Mouse (Mus musculus): ENCODE measurements around the gene Rnase13. TPM values are rescaled to one million over a fixed set of nuclear protein-coding genes. Genes with fewer than 3 reads are reported as not detected.

Gene Rnase13
- polyA plus RNA-seq (2015; fragmentation: Nextera tagmentation; extraction: Ambion mirVana): not detected in 2 replicates

DNA sequence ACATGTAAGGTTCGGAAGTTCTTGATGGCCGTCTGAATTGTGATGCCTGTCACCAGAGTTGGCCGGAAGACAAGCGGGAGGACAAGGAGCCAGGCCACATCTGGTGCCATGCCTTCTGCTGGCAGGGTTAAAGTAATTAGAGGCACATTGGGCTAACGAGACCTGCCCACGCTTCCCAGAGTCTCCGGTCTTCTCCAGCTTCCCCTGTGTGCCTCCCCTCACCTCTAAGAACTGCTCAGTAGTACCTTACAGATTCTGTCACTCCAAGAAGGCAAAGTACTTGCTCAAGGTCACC, at the start of gene Rnase13:
Gene Rnase13 (minus strand): TSS at position 203 of the 295 bp plus-strand sequence.
- ATAC-seq (replicated peaks; ENCODE audit: low FRiP score): no peak
- no peak within 1 kb of the TSS for H3K4me3 ChIP-seq (replicated peaks)
- 0 out of 2 replicates have a peak within 1 kb of the TSS, but pooled peaks have one; percentile 3 for H3K27ac ChIP-seq
- 93% methylated on average over 7 of the region's 7 CpGs for WGBS
- no peak within 1 kb of the TSS for H3K4me2 ChIP-seq
- no peaks in the 10 kb centered on the region for H3K9me3 ChIP-seq (replicated peaks)
- no peaks in the 10 kb centered on the region for H3K27me3 ChIP-seq
- no peaks in the 10 kb centered on the region for H3K36me3 ChIP-seq
- H3K4me1 ChIP-seq: peaks cover 7% of the 10 kb centered on the region; the same call in 1 of the 2 replicates
- H3K9ac ChIP-seq: no peak within 1 kb of the TSS

DNA sequence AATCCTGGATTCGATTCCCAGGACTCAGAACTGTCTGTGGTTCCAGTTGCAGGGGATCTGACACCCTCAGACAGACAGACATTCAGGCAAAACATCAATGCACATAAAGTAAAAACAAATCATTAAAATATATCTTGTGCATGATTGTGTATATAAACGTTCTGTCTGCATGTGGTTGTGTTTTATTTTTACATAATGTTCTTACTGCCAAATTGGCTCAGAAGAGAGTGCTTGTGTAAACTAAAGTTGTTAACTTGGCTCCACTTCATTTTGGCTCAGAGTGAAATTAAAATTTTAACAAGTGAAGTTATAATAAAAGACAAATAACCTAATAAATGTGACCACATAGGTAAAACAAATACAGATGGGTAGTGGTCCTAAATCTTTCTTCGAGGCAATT, 44.8 kb upstream of the Rnase13 start:
- no peaks in the 10 kb centered on the region for H3K27me3 ChIP-seq
- no peak for ATAC-seq (replicated peaks; ENCODE audit: low FRiP score)
- WGBS: 87% methylated on average over 3 of the region's 3 CpGs

DNA sequence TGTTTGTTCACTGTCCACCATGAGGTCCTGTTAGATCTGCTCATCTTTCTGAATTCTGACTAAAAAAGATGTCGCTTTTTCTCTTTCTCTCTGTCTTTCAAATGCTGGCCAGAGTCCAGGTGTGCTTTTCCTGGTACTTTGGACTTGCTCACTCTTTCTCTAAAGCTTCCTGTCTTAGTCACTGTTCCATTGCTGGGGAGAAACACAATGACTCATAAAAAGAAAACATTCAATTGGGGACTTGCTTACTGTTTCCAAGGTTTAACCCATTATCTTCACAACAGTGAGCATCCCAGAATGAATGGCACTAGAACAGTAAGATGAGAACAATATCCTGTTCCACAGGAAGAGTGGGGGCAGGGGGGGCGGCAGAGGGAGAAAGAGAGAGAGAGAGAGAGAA, 37.7 kb upstream of the Rnase13 start:
- no peak for ATAC-seq (replicated peaks; ENCODE audit: low FRiP score)
- WGBS: 88% methylated on average over 2 of the region's 2 CpGs
- H3K9ac ChIP-seq: no peak overlapping the region

More for the DNA sequence above, 44.8 kb upstream of the Rnase13 start:
- Histone ChIP-seq H3K27ac (no peak overlapping the region), H3K4me3 (replicated peaks) (no peak overlapping the region), H3K4me1 (no peaks in the 10 kb centered on the region), H3K9me3 (replicated peaks) (no peaks in the 10 kb centered on the region), H3K36me3 (no peaks in the 10 kb centered on the region), H3K9ac (no peak overlapping the region), H3K4me2 (no peak overlapping the region)

DNA sequence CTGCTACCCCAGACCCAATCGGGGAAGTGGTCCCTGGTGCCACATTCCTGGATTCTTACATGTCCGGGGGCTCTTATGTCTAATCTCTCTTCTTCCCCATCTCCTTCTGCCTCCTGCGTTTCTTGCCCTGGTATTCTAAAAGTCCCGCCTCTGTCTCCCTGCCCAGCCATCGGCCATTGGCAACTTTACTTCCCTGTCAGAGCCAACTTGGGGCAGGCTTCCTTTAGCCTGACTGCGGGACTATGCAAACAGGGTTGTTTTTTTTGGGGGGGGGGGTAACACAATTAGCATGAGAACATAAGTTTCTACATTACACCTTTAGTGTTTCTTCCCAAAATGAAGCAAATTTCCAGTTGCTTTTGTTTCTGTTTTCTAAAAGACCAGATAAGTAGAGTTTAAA, 20.8 kb upstream of the Rnase13 start:
- Histone ChIP-seq H3K4me3 (replicated peaks) (no peak overlapping the region), H3K36me3 (no peaks in the 10 kb centered on the region), H3K27me3 (no peaks in the 10 kb centered on the region), H3K27ac (no peak overlapping the region), H3K4me2 (no peak overlapping the region), H3K9me3 (replicated peaks) (no peaks in the 10 kb centered on the region), H3K4me1 (peaks cover 16% of the 10 kb centered on the region), H3K9ac (no peak overlapping the region)
- WGBS: 83% methylated on average over 6 of the region's 6 CpGs
- ATAC-seq (replicated peaks; ENCODE audit: low FRiP score): no peak

More for the DNA sequence above, 37.7 kb upstream of the Rnase13 start:
- no peaks in the 10 kb centered on the region for H3K36me3 ChIP-seq
- H3K4me2 ChIP-seq: no peak overlapping the region
- no peaks in the 10 kb centered on the region for H3K4me1 ChIP-seq
- no peak overlapping the region for H3K27ac ChIP-seq
- no peak overlapping the region for H3K4me3 ChIP-seq (replicated peaks)
- no peaks in the 10 kb centered on the region for H3K9me3 ChIP-seq (replicated peaks)
- H3K27me3 ChIP-seq: no peaks in the 10 kb centered on the region

DNA sequence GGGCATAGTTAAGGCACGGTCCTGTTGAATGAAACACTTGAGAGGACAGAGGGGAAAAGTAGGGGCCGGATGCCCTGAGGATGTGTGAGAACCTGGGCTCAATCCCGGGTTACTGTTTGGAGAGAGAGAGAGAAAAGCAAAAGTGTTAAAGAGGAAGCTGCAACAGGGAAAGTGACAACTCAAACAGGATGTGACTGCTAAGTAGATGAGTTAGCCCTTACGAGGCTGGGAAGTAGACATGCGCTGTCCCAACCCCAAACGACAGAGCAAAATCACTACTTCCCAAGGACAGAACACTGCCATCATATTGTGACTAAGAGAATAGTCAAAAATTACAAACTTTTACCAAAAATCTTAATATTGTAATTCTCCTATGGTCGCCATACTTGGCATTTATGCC, 19.7 kb upstream of the Rnase13 start:
- 45% methylated on average over 7 of the region's 7 CpGs for WGBS
- no peak for ATAC-seq (replicated peaks; ENCODE audit: low FRiP score)
- Histone ChIP-seq H3K9me3 (replicated peaks) (no peaks in the 10 kb centered on the region), H3K36me3 (no peaks in the 10 kb centered on the region), H3K4me3 (replicated peaks) (no peak overlapping the region), H3K4me2 (no peak overlapping the region), H3K27me3 (no peaks in the 10 kb centered on the region), H3K4me1 (peaks cover 16% of the 10 kb centered on the region), H3K9ac (no peak overlapping the region), H3K27ac (no peak overlapping the region)

DNA sequence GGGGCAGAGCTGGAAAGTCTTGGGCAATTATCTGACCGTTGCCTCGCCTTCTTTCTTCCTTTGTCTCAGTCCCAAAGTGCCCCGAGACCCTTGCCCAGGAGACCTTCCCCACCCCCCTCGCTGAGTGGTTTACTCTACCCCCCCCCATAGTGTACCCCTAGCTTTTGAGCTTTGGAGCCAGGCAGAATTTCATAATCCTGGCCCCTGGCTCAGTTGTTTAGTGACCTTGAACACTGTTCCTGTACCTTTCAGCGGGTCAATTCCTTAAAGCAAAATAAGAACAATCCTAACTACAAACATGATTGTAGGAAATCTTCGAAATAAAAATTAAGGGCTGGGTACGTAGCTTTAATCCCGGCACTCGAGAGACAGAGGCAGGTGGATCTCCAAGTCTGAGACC, 19.0 kb upstream of the Rnase13 start:
- no peaks in the 10 kb centered on the region for H3K27me3 ChIP-seq
- peak overlapping the region; percentile 28; the same call in 1 of the 2 replicates for H3K27ac ChIP-seq
- no peak overlapping the region for H3K4me3 ChIP-seq (replicated peaks)
- peaks cover 16% of the 10 kb centered on the region for H3K4me1 ChIP-seq
- H3K9me3 ChIP-seq (replicated peaks): no peaks in the 10 kb centered on the region
- 55% methylated on average over 9 of the region's 9 CpGs for WGBS
- no peak for ATAC-seq (replicated peaks; ENCODE audit: low FRiP score)
- no peaks in the 10 kb centered on the region for H3K36me3 ChIP-seq
- no peak overlapping the region for H3K9ac ChIP-seq
- H3K4me2 ChIP-seq: peak overlapping the region; percentile 14; the same call in 1 of the 2 replicates

DNA sequence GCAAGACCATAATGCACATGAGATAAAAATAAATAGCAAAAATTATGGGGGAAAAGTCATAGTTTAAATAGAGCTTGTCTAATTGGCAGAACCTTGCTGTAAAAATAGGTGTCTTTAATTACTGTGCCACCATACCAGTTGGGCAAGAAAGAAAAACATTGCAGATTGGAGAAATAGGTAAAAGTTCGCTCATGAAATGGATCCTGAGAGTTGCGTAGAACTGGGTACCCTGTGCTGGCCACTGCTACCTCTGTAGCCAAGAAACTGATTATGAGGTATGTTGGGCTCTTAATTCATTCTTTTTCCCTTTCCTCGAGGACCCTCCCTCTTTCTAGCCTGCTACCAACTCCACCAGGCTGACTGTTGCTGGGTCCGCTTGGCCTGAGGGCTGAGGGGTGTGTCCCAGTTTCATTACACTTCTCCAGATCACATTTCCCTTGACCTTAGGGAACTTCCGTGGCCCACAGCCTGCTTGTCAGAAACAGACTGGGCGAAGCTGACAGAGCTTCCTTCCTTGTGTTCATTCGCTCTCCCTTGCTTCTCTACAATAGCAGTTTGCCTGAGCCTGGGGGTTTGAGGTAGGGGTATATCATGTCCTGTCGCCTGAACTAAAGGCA, 18.5 kb upstream of the Rnase13 start:
- Histone ChIP-seq H3K36me3 (no peaks in the 10 kb centered on the region), H3K4me1 (peaks cover 16% of the 10 kb centered on the region), H3K27ac (peak overlapping the region; percentile 28; the same call in 1 of the 2 replicates), H3K4me3 (replicated peaks) (no peak overlapping the region), H3K9ac (no peak overlapping the region), H3K27me3 (no peaks in the 10 kb centered on the region), H3K4me2 (peak overlapping the region; percentile 14), H3K9me3 (replicated peaks) (0 out of 2 replicates have a peak, but pooled peaks cover 3% of the 10 kb centered on the region)
- WGBS: 26% methylated on average over 8 of the region's 8 CpGs
- ATAC-seq (replicated peaks; ENCODE audit: low FRiP score): peak; percentile 85

DNA sequence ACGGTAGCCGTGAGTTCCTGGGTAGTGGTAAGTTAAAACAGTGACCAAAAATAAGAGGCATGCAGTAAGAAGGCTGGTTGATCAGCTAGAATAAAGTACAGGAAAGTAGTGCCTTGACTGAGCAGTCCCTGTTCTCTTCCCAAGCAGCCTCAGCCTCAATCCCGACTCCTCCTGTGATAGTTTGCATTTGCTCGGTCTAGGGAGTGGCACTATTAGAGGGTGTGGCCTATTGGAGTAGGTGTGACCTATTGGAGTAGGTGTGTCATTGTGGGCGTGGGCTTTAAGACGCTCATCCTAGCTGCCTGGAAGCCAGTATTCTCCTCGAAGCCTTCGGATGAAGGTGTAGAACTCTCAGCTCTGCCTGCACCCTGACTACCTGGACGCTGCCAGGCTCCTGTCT, 16.4 kb upstream of the Rnase13 start:
- H3K27ac ChIP-seq: no peak overlapping the region
- H3K4me1 ChIP-seq: peaks cover 16% of the 10 kb centered on the region
- H3K4me3 ChIP-seq (replicated peaks): no peak overlapping the region
- WGBS: 91% methylated on average over 9 of the region's 9 CpGs
- no peaks in the 10 kb centered on the region for H3K27me3 ChIP-seq
- ATAC-seq (replicated peaks; ENCODE audit: low FRiP score): no peak
- H3K4me2 ChIP-seq: no peak overlapping the region
- H3K9me3 ChIP-seq (replicated peaks): 0 out of 2 replicates have a peak, but pooled peaks cover 3% of the 10 kb centered on the region
- H3K9ac ChIP-seq: no peak overlapping the region
- H3K36me3 ChIP-seq: no peaks in the 10 kb centered on the region

DNA sequence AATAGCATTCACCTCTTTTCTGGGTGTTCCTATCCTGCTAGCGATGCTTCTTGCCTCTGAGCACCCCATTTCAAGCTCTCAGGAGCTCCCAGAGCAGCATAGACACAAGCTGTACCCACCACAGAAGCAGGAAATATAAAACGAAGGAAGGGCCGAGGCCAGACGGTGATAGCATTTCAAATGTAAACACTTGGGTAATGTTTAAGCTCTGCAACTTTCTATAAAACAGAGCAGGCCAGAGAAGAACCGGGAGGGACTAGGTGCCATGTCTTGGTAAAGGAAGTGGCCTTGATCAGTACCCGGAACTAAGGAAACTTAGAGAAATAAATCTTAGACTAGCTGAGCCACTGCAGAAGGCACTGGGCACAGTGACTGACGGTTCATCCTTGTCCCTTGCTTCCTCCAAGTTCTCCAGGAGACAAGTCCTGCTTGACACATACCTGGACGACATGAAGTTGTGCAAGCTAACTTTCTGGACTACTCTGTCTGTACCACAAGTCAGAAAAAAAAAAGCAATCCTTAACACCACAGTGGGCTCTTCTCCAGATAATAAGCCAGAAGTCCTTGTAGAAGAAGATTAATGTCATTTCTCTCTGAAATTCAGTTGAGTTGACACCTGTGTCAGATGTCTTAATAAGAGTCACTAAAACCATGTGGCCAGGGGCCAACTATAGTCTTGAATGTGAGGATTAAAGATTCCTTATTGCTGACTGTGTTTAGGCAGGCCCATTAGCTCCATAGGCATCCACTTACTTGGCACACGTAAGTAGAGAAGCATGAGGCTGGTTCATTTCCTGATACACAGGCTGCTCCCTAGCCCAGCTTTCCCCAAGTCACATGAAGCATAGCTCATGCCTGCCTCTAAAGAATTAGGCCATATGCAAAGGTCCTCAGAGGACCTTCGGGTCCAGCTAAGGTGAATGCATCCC, 9.8 kb upstream of the Rnase13 start:
- Histone ChIP-seq H3K36me3 (no peaks in the 10 kb centered on the region), H3K27ac (no peak overlapping the region), H3K4me3 (replicated peaks) (no peak overlapping the region), H3K9me3 (replicated peaks) (0 out of 2 replicates have a peak, but pooled peaks cover 3% of the 10 kb centered on the region), H3K27me3 (no peaks in the 10 kb centered on the region), H3K9ac (no peak overlapping the region), H3K4me1 (peaks cover 4% of the 10 kb centered on the region), H3K4me2 (no peak overlapping the region)
- no peak; the same call in 1 of the 2 replicates for ATAC-seq (replicated peaks; ENCODE audit: low FRiP score)
- 42% methylated on average over 10 of the region's 10 CpGs for WGBS

DNA sequence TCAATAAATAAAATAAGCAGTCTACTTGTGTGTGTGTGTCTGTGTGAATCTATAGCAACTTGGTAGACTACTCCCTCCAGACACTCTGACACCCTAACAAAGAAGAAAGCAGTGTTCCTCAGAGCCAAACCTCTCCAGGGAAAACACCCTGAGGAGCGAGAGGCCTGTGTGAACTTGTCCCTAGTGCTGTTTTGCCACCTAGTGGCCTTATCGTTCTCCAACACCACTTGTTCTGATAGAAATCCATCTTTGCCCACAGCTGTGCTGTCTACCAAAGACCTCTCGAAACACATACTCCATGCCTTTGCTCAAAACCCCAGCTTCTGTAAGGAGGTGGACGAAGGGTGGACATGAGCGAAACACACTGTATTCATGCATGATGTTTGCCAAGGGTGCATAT, 8.3 kb upstream of the Rnase13 start:
- no peaks in the 10 kb centered on the region for H3K36me3 ChIP-seq
- H3K27me3 ChIP-seq: no peaks in the 10 kb centered on the region
- H3K4me3 ChIP-seq (replicated peaks): no peak overlapping the region
- no peak overlapping the region for H3K27ac ChIP-seq
- H3K9ac ChIP-seq: no peak overlapping the region
- H3K9me3 ChIP-seq (replicated peaks): no peaks in the 10 kb centered on the region
- peak; percentile 85 for ATAC-seq (replicated peaks; ENCODE audit: low FRiP score)
- H3K4me1 ChIP-seq: peaks cover 4% of the 10 kb centered on the region
- WGBS: 32% methylated on average over 5 of the region's 5 CpGs
- H3K4me2 ChIP-seq: no peak overlapping the region

DNA sequence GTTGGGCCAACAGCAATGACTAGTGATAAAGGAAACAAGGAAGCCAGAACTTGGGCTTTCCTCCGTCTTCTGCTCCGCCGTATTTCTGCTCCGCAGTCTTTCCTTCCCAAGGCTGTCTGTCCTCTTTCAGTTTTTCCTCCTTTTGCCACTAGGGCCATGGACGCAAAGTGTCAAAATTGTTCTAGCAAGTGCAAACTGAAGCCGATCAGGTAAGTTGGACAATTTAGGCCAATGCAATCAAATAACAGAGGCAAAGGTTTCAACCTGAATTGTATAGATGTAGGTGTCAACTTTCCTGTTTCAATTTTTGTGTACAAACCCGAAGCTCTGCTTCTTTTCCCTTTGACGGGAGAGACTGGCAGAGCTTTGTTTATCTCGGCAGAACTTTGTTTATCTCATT, 7.4 kb upstream of the Rnase13 start:
- ATAC-seq (replicated peaks; ENCODE audit: low FRiP score): no peak
- no peak overlapping the region for H3K9ac ChIP-seq
- peaks cover 4% of the 10 kb centered on the region for H3K4me1 ChIP-seq
- no peak overlapping the region for H3K4me3 ChIP-seq (replicated peaks)
- 0 out of 2 replicates have a peak overlapping the region, but pooled peaks have one; percentile 18 for H3K27ac ChIP-seq
- H3K9me3 ChIP-seq (replicated peaks): no peaks in the 10 kb centered on the region
- 71% methylated on average over 9 of the region's 9 CpGs for WGBS
- no peaks in the 10 kb centered on the region for H3K27me3 ChIP-seq
- H3K36me3 ChIP-seq: no peaks in the 10 kb centered on the region
- no peak overlapping the region for H3K4me2 ChIP-seq

DNA sequence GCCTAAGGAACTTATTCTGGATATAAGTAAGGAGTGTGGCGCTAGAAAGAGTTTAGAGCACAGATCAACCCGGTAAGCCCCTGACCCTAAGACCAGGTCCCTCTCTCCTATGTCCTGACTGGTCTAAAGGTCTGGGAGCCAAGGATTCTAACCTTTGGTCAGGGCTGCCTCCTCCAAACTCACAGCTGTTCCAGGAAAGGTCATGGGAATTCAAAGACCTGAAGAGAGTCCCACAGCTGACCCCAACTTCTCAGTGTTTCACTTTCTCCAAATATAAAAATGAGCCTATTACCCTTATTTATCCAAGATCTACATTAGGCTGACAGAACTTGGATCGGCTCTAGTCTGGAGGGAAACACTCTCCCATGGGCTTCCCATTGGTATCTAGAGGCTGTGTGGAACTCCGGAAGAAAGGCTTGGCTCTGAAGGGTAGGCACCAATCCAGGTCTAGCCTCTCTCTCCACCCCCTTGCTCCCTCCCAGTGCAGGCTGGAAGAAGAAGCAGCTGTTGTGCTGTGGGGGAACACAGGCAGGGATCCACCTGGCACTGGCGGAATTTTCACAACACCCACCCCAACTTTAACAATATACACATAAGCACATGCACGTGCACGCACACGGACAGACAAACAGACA, 6.9 kb upstream of the Rnase13 start:
- no peak for ATAC-seq (replicated peaks; ENCODE audit: low FRiP score)
- Histone ChIP-seq H3K4me3 (replicated peaks) (no peak overlapping the region), H3K4me1 (peaks cover 4% of the 10 kb centered on the region), H3K9ac (no peak overlapping the region), H3K27me3 (no peaks in the 10 kb centered on the region), H3K36me3 (no peaks in the 10 kb centered on the region), H3K4me2 (no peak overlapping the region), H3K9me3 (replicated peaks) (no peaks in the 10 kb centered on the region), H3K27ac (0 out of 2 replicates have a peak overlapping the region, but pooled peaks have one; percentile 18)
- WGBS: 74% methylated on average over 8 of the region's 8 CpGs

All from kidney, embryonic 15.5 days (tissue).